Mouse (Mus musculus) limb, embryonic 15.5 days (tissue): ENCODE data around the gene 9330161L09Rik. TPM values are rescaled to one million over a fixed set of nuclear protein-coding genes. Genes with fewer than 3 reads are reported as not detected.
A peak's percentile ranks its signal among the peaks of the same experiment; 100 is the strongest.
"Not testable (repeated sequence)": the region's sequence is repeated elsewhere in the genome, so short reads cannot be mapped to it uniquely, and the experiment has no call there.

Experiments used
- ATAC-seq: fragments of 200-750 bp; cut with Nextera tagmentation; 2 replicates; pipeline ENCODE4 v1.8.0; 2017; ENCODE audit warnings: low read depth, moderate TSS enrichment; ENCODE audit not compliant: insufficient number of reproducible peaks, low FRiP score, low TSS enrichment
- H3K27ac ChIP-seq: fragments of 300-500 bp; sonication (generic); 2 replicates; pipeline ENCODE4 v1.5.1; 2015; ENCODE audit warnings: moderate library complexity, mild to moderate bottlenecking, inconsistent platforms
- H3K27me3 ChIP-seq: fragments of 300-500 bp; sonication (generic); 2 replicates; pipeline ENCODE4 v1.6.1; 2015; ENCODE audit warnings: inconsistent platforms
- H3K36me3 ChIP-seq: fragments of 300-500 bp; sonication (generic); 2 replicates; pipeline ENCODE4 v1.6.1; 2015; ENCODE audit warnings: inconsistent platforms
- H3K4me1 ChIP-seq: fragments of 300-500 bp; sonication (generic); 2 replicates; pipeline ENCODE4 v1.6.1; 2015; ENCODE audit warnings: inconsistent platforms
- H3K4me2 ChIP-seq: fragments of 300-500 bp; sonication (generic); 2 replicates; pipeline ENCODE4 v1.6.1; 2015; ENCODE audit warnings: mild to moderate bottlenecking, inconsistent platforms
- H3K4me3 ChIP-seq: fragments of 300-500 bp; sonication (generic); 2 replicates; pipeline ENCODE4 v1.5.1; 2015; ENCODE audit warnings: mild to moderate bottlenecking, inconsistent platforms
- H3K9ac ChIP-seq: fragments of 300-500 bp; sonication (generic); 2 replicates; pipeline ENCODE4 v1.6.1; 2015; ENCODE audit warnings: inconsistent platforms
- H3K9me3 ChIP-seq: fragments of 300-500 bp; sonication (generic); 2 replicates; pipeline ENCODE4 v1.6.1; 2016; ENCODE audit warnings: inconsistent platforms
- WGBS: fragments of 180-500 bp; shearing (Covaris S2); methylation state at CpG from one replicate; pipeline ENCODE4 v1.1.7; 2015; 5-methylcytosine and 5-hydroxymethylcytosine counted together
- polyA plus RNA-seq: library from polyadenylated mRNA; unstranded; fragments of >200 nt; fragmentation: Nextera tagmentation; extraction: Ambion mirVana; gene quantifications from 2 replicates; pipeline ENCODE4 v1.2.1, GENCODE M21; 2015

The 9330161L09Rik gene
- 0.29 and 0.30 TPM in 2 replicates for polyA plus RNA-seq

GRCm38 (mm10) chr12:103407720-103408119 is at the start of gene 9330161L09Rik:
Gene 9330161L09Rik, minus strand, starts transcription at chr12:103407820.
- peaks cover 93% of the 10 kb centered on the region for H3K36me3 ChIP-seq
- no peak within 1 kb of the TSS for H3K9ac ChIP-seq
- no peaks in the 10 kb centered on the region for H3K9me3 ChIP-seq
- H3K4me3 ChIP-seq: no peak within 1 kb of the TSS
- no peaks in the 10 kb centered on the region for H3K27me3 ChIP-seq
- no peak within 1 kb of the TSS for H3K4me2 ChIP-seq
- 92% methylated on average over 4 of the region's 4 CpGs for WGBS
- H3K4me1 ChIP-seq: no peaks in the 10 kb centered on the region
- H3K27ac ChIP-seq: no peak within 1 kb of the TSS
- no peak for ATAC-seq

DNA sequence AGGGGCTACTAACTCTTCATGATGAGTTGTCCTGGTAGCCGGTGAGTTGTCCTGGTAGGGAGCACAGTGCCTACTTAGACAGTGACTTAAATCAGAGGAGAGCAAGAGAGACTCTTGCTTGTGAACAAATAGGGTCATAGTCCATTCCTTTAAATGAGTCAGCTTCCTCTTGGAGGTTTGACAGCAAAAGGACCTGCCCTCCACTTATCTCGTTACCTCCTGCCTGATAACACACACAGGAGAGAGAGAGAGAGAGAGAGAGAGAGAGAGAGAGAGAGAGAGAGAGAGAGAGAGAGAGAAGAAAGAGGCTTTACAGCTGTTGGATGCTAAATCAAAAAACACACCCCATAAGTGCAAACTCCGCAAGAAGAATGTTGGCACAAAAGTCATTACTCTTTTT is 49.5 kb upstream of the 9330161L09Rik start, which contains the start of gene Ifi27l2b:
Gene Ifi27l2b (minus strand): TSS at position 84 of the 400 bp plus-strand sequence.
- Histone ChIP-seq H3K4me2 (no peak within 1 kb of the TSS), H3K27me3 (no peaks in the 10 kb centered on the region), H3K4me3 (no peak within 1 kb of the TSS), H3K9ac (no peak within 1 kb of the TSS), H3K27ac (no peak within 1 kb of the TSS), H3K9me3 (no peaks in the 10 kb centered on the region), H3K36me3 (no peaks in the 10 kb centered on the region), H3K4me1 (no peaks in the 10 kb centered on the region)
- ATAC-seq: no peak
- 74% methylated on average over 3 of the region's 3 CpGs for WGBS

DNA sequence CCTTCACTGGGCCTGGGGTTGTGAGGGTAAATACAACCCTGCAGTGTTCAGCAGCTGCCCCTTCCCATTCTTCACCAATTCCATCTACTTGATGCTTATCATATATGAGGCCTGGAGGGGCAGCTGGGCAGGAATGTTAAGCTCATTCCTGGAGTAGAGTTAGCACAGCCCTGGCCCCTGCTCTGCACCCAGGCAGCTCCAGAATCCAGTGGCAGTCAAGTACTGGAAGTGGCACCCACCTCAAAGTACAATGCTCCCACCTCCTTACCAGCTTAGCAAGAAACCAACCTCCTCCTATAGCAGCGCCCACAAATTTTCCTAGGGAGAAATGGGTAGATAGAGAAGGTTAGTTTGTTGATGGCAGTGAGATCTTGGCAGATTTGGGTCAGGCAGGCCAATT is 49.1 kb upstream of the 9330161L09Rik start:
- H3K27ac ChIP-seq, H3K36me3 ChIP-seq, H3K9me3 ChIP-seq, H3K9ac ChIP-seq, H3K27me3 ChIP-seq, H3K4me1 ChIP-seq, H3K4me3 ChIP-seq, ATAC-seq, H3K4me2 ChIP-seq: not testable (repeated sequence)
- no CpG with 5 or more reads among the region's 1 CpGs for WGBS

- Histone ChIP-seq H3K4me2 (no peak overlapping the region), H3K4me1 (no peaks in the 10 kb centered on the region), H3K36me3 (no peaks in the 10 kb centered on the region), H3K27me3 (no peaks in the 10 kb centered on the region), H3K4me3 (no peak overlapping the region), H3K27ac (no peak overlapping the region), H3K9ac (no peak overlapping the region), H3K9me3 (no peaks in the 10 kb centered on the region)
- ATAC-seq: no peak
Observed at GRCm38 (mm10) chr12:103453361-103453760, 45.7 kb upstream of the 9330161L09Rik start.

DNA sequence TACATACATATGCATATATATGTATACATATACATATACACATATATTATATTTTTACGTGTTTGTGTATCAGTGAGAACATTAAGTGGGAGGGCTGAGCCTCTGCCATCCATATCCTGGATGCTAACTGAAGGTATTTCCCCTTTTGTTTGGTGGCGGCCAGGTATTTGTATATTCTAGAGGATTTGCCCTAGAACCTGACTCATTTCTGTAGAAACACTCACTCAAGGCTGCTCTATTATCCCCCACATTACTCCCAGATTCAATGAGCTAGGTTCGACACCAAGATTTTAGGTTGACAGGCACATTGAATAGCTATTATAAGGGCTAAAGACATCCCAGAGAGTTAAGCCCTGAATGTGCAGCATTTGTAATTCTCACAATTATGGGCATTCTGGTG is 37.4 kb upstream of the 9330161L09Rik start:
- no peaks in the 10 kb centered on the region for H3K36me3 ChIP-seq
- no peak for ATAC-seq

GRCm38 (mm10) chr12:103444261-103444660 is 36.6 kb upstream of the 9330161L09Rik start:
- not testable (repeated sequence) for H3K4me1 ChIP-seq, ATAC-seq, H3K9ac ChIP-seq, H3K27ac ChIP-seq, H3K36me3 ChIP-seq, H3K4me3 ChIP-seq, H3K9me3 ChIP-seq, H3K4me2 ChIP-seq, H3K27me3 ChIP-seq
- 33% methylated on average over 6 of the region's 7 CpGs for whole genome bisulfite sequencing

More for the DNA sequence above, 37.4 kb upstream of the 9330161L09Rik start:
- no peak overlapping the region for H3K4me3 ChIP-seq
- no peak overlapping the region for H3K4me2 ChIP-seq
- WGBS: 78% methylated on average over 3 of the region's 3 CpGs
- no peaks in the 10 kb centered on the region for H3K4me1 ChIP-seq
- no peaks in the 10 kb centered on the region for H3K9me3 ChIP-seq
- no peak overlapping the region for H3K27ac ChIP-seq
- H3K27me3 ChIP-seq: no peaks in the 10 kb centered on the region
- no peak overlapping the region for H3K9ac ChIP-seq

DNA sequence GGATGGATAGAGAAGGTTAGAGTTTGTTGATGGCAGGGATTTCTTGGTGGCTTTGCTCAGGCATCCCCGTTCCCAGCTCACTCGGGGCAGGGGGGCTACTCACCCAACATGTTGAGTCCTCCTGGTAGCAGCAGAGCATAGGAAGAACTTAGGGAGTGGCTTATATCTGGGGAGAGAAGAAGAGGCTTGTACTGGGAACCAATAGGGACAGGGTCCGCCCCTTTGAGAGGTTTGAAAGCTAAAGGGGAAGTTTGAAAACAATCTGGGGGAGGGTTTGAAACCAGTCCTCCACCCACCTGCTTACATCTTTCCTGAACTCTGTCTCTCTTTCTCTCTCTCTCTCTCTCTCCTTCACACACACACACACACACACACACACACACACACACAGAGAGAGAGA is 35.9 kb upstream of the 9330161L09Rik start, which contains the start of gene Ifi27l2a:
Gene Ifi27l2a (minus strand): TSS at position 157 of the 400 bp plus-strand sequence.
- no peaks in the 10 kb centered on the region for H3K9me3 ChIP-seq
- WGBS: 42% methylated on average over 3 of the region's 3 CpGs
- no peak within 1 kb of the TSS for H3K9ac ChIP-seq
- ATAC-seq: no peak
- H3K4me3 ChIP-seq: no peak within 1 kb of the TSS
- H3K4me2 ChIP-seq: no peak within 1 kb of the TSS
- no peak within 1 kb of the TSS for H3K27ac ChIP-seq
- H3K4me1 ChIP-seq: no peaks in the 10 kb centered on the region
- H3K27me3 ChIP-seq: no peaks in the 10 kb centered on the region
- H3K36me3 ChIP-seq: no peaks in the 10 kb centered on the region

GRCm38 (mm10) chr12:103437601-103438000 is 30.0 kb upstream of the 9330161L09Rik start:
- Histone ChIP-seq H3K27ac (no peak overlapping the region), H3K9me3 (no peaks in the 10 kb centered on the region), H3K36me3 (no peaks in the 10 kb centered on the region), H3K4me1 (peaks cover 4% of the 10 kb centered on the region; the same call in 1 of the 2 replicates), H3K4me2 (no peak overlapping the region), H3K27me3 (no peaks in the 10 kb centered on the region), H3K4me3 (no peak overlapping the region), H3K9ac (no peak overlapping the region)
- ATAC-seq: no peak
- WGBS: 75% methylated on average over 1 of the region's 1 CpGs

GRCm38 (mm10) chr12:103434861-103435260 is 27.2 kb upstream of the 9330161L09Rik start:
- H3K4me2 ChIP-seq: peak overlapping the region; percentile 38
- H3K4me3 ChIP-seq: peak overlapping the region; percentile 27

DNA sequence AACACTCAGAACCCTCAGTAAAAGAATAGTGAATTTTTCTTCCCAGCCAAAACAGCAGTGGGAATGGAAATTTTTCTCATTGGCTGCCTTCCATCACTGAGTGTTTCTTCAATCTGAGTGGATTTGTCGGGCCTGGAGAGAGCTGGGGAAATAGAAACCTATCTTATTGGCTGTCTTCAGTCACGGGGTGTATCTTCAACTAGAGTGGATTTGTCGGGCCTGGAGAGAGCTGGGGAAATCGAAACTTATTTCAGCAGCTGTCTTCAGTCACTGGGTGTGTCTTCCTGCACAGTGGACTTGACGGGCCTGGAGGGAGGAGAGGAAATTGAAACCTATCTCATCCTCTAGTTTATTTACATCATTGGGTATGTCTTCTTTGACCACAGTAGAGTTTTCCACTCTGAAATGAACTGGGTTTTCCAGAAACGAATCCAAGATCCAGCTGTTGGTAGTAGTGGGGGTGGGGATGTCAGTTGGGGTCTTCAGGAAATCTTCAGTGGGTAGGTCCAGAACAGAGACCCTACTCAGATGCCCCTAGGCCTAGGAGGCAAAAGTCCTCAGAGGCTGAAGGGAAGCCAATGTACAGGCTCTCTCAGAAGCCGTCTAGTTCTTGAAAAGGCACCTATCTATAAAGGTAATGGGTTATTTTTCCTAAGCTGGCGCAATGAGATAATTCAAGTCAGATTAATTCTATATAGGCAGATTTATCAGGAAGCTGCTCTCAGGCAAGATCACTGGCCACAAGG is 26.5 kb upstream of the 9330161L09Rik start, which contains the start of gene Ifi27:
Gene Ifi27 (plus strand): TSS at position 226 of the 746 bp plus-strand sequence.
- peaks cover 4% of the 10 kb centered on the region; the same call in 1 of the 2 replicates for H3K4me1 ChIP-seq
- H3K36me3 ChIP-seq: no peaks in the 10 kb centered on the region
- H3K27ac ChIP-seq: peak within 1 kb of the TSS; percentile 69
- peak; percentile 87 for ATAC-seq
- WGBS: 47% methylated on average over 8 of the region's 8 CpGs
- H3K9ac ChIP-seq: no peak within 1 kb of the TSS
- peak within 1 kb of the TSS; percentile 27 for H3K4me3 ChIP-seq
- H3K27me3 ChIP-seq: no peaks in the 10 kb centered on the region
- H3K9me3 ChIP-seq: no peaks in the 10 kb centered on the region
- H3K4me2 ChIP-seq: peak within 1 kb of the TSS; percentile 38

More at GRCm38 (mm10) chr12:103434861-103435260, 27.2 kb upstream of the 9330161L09Rik start:
- Histone ChIP-seq H3K4me1 (peaks cover 4% of the 10 kb centered on the region; the same call in 1 of the 2 replicates), H3K9me3 (no peaks in the 10 kb centered on the region), H3K36me3 (no peaks in the 10 kb centered on the region), H3K9ac (no peak overlapping the region), H3K27ac (0 out of 2 replicates have a peak overlapping the region, but pooled peaks have one; percentile 47), H3K27me3 (no peaks in the 10 kb centered on the region)
- no peak for ATAC-seq

DNA sequence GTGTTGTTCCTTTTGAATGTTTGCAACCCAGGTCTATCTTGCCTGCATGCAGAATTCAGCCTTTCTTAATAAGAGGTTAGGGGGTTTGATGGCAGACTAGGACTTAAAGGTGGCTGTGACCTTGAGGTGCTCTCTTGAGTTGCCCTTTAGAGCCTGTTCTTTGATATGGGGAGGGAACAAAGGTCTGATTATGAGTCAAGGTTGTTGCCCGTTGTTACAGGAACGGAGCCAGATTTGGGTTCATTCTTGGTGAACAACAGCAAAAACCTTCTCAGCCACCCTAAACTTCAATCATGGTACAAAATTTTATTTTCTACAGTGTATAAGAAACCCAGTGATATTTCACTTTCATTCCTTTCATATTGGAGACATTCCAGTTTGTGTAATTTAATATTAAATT is 25.8 kb upstream of the 9330161L09Rik start:
- Histone ChIP-seq H3K36me3 (no peaks in the 10 kb centered on the region), H3K4me3 (no peak overlapping the region), H3K4me2 (no peak overlapping the region), H3K27me3 (no peaks in the 10 kb centered on the region), H3K9me3 (no peaks in the 10 kb centered on the region), H3K4me1 (peaks cover 4% of the 10 kb centered on the region; the same call in 1 of the 2 replicates), H3K9ac (no peak overlapping the region), H3K27ac (peak overlapping the region; percentile 69)
- ATAC-seq: no peak
- WGBS: 60% methylated on average over 2 of the region's 2 CpGs

DNA sequence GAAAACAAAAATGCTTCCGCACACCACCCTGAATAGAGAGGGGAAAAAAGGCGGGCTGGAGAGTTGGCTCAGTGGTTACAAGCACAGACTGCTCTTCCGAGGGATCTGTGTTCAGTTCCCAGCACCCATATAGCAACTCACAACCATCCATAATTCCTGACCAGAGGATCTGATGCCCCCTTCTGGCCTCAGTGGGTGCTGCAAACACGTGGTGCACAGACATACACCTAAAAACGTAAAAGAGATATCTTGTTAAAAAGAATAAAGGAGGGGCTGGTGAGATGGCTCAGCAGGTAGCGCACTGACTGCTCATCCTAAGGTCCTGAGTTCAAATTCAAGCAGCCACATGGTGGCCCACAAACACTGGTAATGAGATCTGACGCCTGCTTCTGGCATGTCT is 19.1 kb upstream of the 9330161L09Rik start:
- ATAC-seq: no peak
- Histone ChIP-seq H3K36me3 (peaks cover 8% of the 10 kb centered on the region; the same call in 1 of the 2 replicates), H3K9me3 (no peaks in the 10 kb centered on the region), H3K4me3 (no peak overlapping the region), H3K27me3 (no peaks in the 10 kb centered on the region), H3K4me2 (no peak overlapping the region), H3K9ac (no peak overlapping the region), H3K4me1 (peaks cover 22% of the 10 kb centered on the region), H3K27ac (no peak overlapping the region)
- WGBS: 87% methylated on average over 7 of the region's 7 CpGs
